Mouse (Mus musculus): ENCODE measurements around the gene Adarb2. TPM values are rescaled to one million over a fixed set of nuclear protein-coding genes. Genes with fewer than 3 reads are reported as not detected.

The Adarb2 gene
- polyA plus RNA-seq, 1 experiment: 0.04 TPM

GRCm38 (mm10) chr13:8557784-8558183 lies 355.1 kb downstream of the Adarb2 start:
- Histone ChIP-seq H3K4me3 (ENCODE audit: extremely low read depth, insufficient read depth, insufficient read length) (no peak overlapping the region), H3K4me1 (ENCODE audit: control insufficient read depth, insufficient read depth, insufficient read length) (no peaks in the 10 kb centered on the region), H3K36me3 (ENCODE audit: control insufficient read depth, insufficient read depth, low read length) (no peaks in the 10 kb centered on the region), H3K27ac (ENCODE audit: insufficient read depth, low read length) (no peak overlapping the region), H3K27me3 (ENCODE audit: control insufficient read depth, insufficient read depth, low read length) (no peaks in the 10 kb centered on the region)
- DNase-seq (ENCODE audit: low read depth in 1 of 2, low spot score in 2 of 2): no peak
- WGBS: 84% methylated on average over 4 of the region's 4 CpGs
- TF ChIP-seq POLR2A (IDR thresholded peaks at IDR 0.05; ENCODE audit: low read depth, low read length) (no peak), CTCF (IDR thresholded peaks at IDR 0.05; ENCODE audit: extremely low read depth, insufficient read depth, insufficient read length, insufficient replicate concordance) (no peak)

DNA sequence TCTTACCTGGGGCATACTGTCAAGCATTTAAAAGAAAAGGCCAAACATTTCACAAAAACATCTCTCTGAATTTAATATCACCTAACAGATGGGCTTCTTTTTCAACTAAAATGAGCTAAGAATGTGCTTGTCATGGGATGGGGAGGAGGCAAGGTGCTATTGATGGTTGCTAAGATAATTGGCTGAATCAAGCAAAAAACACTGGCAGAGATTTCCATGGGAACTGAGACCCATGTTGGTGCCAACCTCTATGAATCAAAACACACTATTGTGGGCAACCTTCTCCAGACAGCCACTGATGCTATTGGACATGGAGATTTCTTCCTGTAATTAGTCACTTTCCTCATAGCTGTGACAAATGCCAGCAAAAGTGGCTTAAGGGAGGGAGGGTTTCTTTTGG lies 357.8 kb downstream of the Adarb2 start:
- no peak overlapping the region for H3K27ac ChIP-seq (ENCODE audit: insufficient read depth, low read length)
- no peaks in the 10 kb centered on the region for H3K27me3 ChIP-seq (ENCODE audit: control insufficient read depth, insufficient read depth, low read length)
- no peaks in the 10 kb centered on the region for H3K4me1 ChIP-seq (ENCODE audit: control insufficient read depth, insufficient read depth, insufficient read length)
- DNase-seq (ENCODE audit: low read depth in 1 of 2, low spot score in 2 of 2): no peak
- H3K4me3 ChIP-seq (ENCODE audit: extremely low read depth, insufficient read depth, insufficient read length): no peak overlapping the region
- H3K36me3 ChIP-seq (ENCODE audit: control insufficient read depth, insufficient read depth, low read length): no peaks in the 10 kb centered on the region
- TF ChIP-seq POLR2A (IDR thresholded peaks at IDR 0.05; ENCODE audit: low read depth, low read length) (no peak), CTCF (IDR thresholded peaks at IDR 0.05; ENCODE audit: extremely low read depth, insufficient read depth, insufficient read length, insufficient replicate concordance) (no peak)

- TF ChIP-seq CTCF (IDR thresholded peaks at IDR 0.05; ENCODE audit: extremely low read depth, insufficient read depth, insufficient read length, insufficient replicate concordance): no peak
- TF ChIP-seq POLR2A (IDR thresholded peaks at IDR 0.05; ENCODE audit: low read depth, low read length): no peak
- no peak overlapping the region for H3K4me3 ChIP-seq (ENCODE audit: extremely low read depth, insufficient read depth, insufficient read length)
- H3K36me3 ChIP-seq (ENCODE audit: control insufficient read depth, insufficient read depth, low read length): no peaks in the 10 kb centered on the region
- H3K27me3 ChIP-seq (ENCODE audit: control insufficient read depth, insufficient read depth, low read length): no peaks in the 10 kb centered on the region
- H3K27ac ChIP-seq (ENCODE audit: insufficient read depth, low read length): no peak overlapping the region
- no peak for DNase-seq (ENCODE audit: low read depth in 1 of 2, low spot score in 2 of 2)
- no peaks in the 10 kb centered on the region for H3K4me1 ChIP-seq (ENCODE audit: control insufficient read depth, insufficient read depth, insufficient read length)
- 86% methylated on average over 7 of the region's 7 CpGs for WGBS
These were observed 360.5 kb downstream of the Adarb2 start for GRCm38 (mm10) chr13:8563161-8563560.

DNA sequence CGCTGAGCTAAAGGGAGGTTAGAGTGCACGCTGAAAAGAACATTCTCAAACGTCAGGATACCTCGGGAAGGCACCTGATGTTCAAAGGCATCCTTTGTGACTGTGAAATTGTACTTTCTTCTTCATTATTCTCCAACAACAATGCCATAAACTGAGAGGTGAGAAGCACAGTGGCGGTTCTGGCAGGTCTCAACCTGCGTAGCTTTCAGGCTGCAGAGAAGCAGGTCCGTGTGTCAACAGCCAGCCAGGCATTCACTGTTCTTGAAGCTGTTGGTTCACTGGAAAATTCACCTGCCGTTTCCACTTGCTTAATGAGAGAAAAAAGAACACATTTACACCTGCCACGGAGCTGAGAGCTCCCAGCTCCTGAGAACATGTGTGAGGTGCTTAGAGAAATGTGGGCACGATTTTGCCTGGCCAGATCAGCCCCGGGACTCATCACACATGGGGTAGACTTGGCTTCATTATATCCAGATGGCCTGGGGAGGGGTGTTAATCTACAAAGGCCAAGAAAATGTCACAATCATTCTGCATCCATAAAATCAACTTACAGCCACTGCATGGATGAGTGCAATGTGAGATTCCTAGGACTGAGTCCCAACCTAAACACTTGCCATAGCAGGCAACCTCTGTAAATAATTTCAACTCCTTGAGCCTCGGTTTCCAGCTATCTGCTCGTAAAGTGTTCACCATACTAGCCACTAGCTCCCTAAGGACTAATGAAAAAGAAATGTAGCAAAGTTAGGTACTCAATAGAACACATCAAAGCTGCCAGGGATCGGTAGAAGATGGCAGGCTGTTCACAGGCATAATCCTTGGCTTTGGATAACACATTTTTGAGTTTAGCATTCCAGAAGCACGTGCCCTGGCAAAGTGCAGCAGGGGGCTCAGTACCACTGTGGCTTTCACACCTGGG lies 364.7 kb downstream of the Adarb2 start:
- Histone ChIP-seq H3K4me1 (ENCODE audit: control insufficient read depth, insufficient read depth, insufficient read length) (no peaks in the 10 kb centered on the region), H3K4me3 (ENCODE audit: extremely low read depth, insufficient read depth, insufficient read length) (no peak overlapping the region), H3K36me3 (ENCODE audit: control insufficient read depth, insufficient read depth, low read length) (no peaks in the 10 kb centered on the region), H3K27me3 (ENCODE audit: control insufficient read depth, insufficient read depth, low read length) (no peaks in the 10 kb centered on the region), H3K27ac (ENCODE audit: insufficient read depth, low read length) (no peak overlapping the region)
- no peak for DNase-seq (ENCODE audit: low read depth in 1 of 2, low spot score in 2 of 2)
- 82% methylated on average over 15 of the region's 15 CpGs for WGBS
- TF ChIP-seq CTCF (IDR thresholded peaks at IDR 0.05; ENCODE audit: extremely low read depth, insufficient read depth, insufficient read length, insufficient replicate concordance): no peak
- TF ChIP-seq POLR2A (IDR thresholded peaks at IDR 0.05; ENCODE audit: low read depth, low read length): no peak

- Histone ChIP-seq H3K4me1 (ENCODE audit: control insufficient read depth, insufficient read depth, insufficient read length) (no peaks in the 10 kb centered on the region), H3K4me3 (ENCODE audit: extremely low read depth, insufficient read depth, insufficient read length) (no peak overlapping the region), H3K27me3 (ENCODE audit: control insufficient read depth, insufficient read depth, low read length) (no peaks in the 10 kb centered on the region), H3K27ac (ENCODE audit: insufficient read depth, low read length) (no peak overlapping the region), H3K36me3 (ENCODE audit: control insufficient read depth, insufficient read depth, low read length) (no peaks in the 10 kb centered on the region)
- DNase-seq (ENCODE audit: low read depth in 1 of 2, low spot score in 2 of 2): no peak
- WGBS: 93% methylated on average over 13 of the region's 13 CpGs
- no peak for TF ChIP-seq CTCF (IDR thresholded peaks at IDR 0.05; ENCODE audit: extremely low read depth, insufficient read depth, insufficient read length, insufficient replicate concordance)
- TF ChIP-seq POLR2A (IDR thresholded peaks at IDR 0.05; ENCODE audit: low read depth, low read length): no peak
These were observed 367.6 kb downstream of the Adarb2 start for GRCm38 (mm10) chr13:8570269-8570668.

DNA sequence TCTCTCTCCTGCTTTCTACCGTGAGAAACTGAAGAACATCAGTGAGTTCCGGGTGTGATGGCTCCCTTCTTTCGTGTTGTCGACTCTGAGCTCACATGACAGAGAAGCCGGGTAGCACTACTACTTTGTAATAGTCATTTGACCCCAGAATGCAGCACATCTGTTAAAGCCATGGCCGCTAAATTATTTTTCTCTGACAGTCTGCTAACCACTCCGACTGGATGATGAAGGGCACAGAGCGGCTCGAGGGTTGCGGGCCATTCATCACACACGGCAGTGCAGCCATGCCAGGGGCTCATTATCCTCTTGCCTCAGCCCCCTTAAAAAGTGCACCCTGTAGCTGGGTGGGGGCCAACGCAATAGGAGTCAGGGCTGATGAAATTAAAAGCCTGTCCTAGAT lies 371.2 kb downstream of the Adarb2 start:
- no peak for DNase-seq (ENCODE audit: low read depth in 1 of 2, low spot score in 2 of 2)
- WGBS: 89% methylated on average over 12 of the region's 12 CpGs
- no peak for TF ChIP-seq POLR2A (IDR thresholded peaks at IDR 0.05; ENCODE audit: low read depth, low read length)
- no peak for TF ChIP-seq CTCF (IDR thresholded peaks at IDR 0.05; ENCODE audit: extremely low read depth, insufficient read depth, insufficient read length, insufficient replicate concordance)
- no peak overlapping the region for H3K27ac ChIP-seq (ENCODE audit: insufficient read depth, low read length)
- no peaks in the 10 kb centered on the region for H3K36me3 ChIP-seq (ENCODE audit: control insufficient read depth, insufficient read depth, low read length)
- H3K4me1 ChIP-seq (ENCODE audit: control insufficient read depth, insufficient read depth, insufficient read length): no peaks in the 10 kb centered on the region
- H3K4me3 ChIP-seq (ENCODE audit: extremely low read depth, insufficient read depth, insufficient read length): no peak overlapping the region
- H3K27me3 ChIP-seq (ENCODE audit: control insufficient read depth, insufficient read depth, low read length): no peaks in the 10 kb centered on the region

All from spleen, adult 2 months (tissue).